Mouse (Mus musculus): ENCODE measurements at regions not wholly inside any gene's neighbourhood (a gene's known extent, or its start where the extent isn't known, plus 50 kb on each side); places are given as distances from the start of the nearest gene placed in this dataset.

GRCm38 (mm10) chr3:128795931-128796330 is 403.7 kb upstream of the Pitx2 start:
- no peak for TF ChIP-seq ZNF384 (IDR thresholded peaks at IDR 0.05; ENCODE audit: low read depth, low read length)
- TF ChIP-seq HCFC1 (IDR thresholded peaks at IDR 0.05; ENCODE audit: borderline replicate concordance, insufficient read depth, low read length): no peak
- no peak for TF ChIP-seq ZC3H11A (IDR thresholded peaks at IDR 0.05; ENCODE audit: borderline replicate concordance, low read depth, low read length)
